Mouse (Mus musculus) B cell, adult 62 days (primary cell): ENCODE data around the gene Olfr965. TPM values are rescaled to one million over a fixed set of nuclear protein-coding genes. Genes with fewer than 3 reads are reported as not detected.

Experiments
- total RNA-seq: library from RNA; stranded (reverse); gene quantifications from 4 replicates; pipeline ENCODE4 v1.2.4, GENCODE M21; 2023

Olfr965 gene
- not detected in 4 replicates for total RNA-seq

GRCm38 (mm10) chr9:39711053-39711452 is at the start of gene Olfr965:
Gene Olfr965 (plus strand): TSS chr9:39711353.

DNA sequence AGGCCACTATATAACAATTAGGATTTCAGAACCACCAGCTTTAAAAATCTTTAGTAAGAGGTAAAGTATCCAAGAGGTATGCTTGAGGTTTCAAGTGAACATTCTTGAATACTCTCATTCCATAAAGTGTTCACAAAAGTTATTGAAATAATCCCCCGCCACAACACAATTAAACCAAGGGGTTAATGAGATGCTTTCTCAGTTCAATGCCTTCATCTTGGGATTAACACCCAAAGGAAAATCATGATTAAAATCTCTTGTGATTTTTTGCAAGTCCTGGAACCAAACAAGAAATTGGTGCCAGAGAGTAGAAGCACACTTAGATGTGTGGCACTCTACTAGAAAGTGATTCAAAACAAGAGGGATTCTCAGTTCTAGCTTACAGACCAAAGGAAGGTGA is 44.2 kb upstream of the Olfr965 start, which contains the start of gene Olfr963:
Olfr963 (plus strand) TSS at position 301 of the 400 bp plus-strand sequence.

GRCm38 (mm10) chr9:39707017-39707416 is 4.1 kb upstream of the Olfr965 start, which contains the start of gene Olfr149:
Gene Olfr149 (minus strand): TSS chr9:39707117.

DNA sequence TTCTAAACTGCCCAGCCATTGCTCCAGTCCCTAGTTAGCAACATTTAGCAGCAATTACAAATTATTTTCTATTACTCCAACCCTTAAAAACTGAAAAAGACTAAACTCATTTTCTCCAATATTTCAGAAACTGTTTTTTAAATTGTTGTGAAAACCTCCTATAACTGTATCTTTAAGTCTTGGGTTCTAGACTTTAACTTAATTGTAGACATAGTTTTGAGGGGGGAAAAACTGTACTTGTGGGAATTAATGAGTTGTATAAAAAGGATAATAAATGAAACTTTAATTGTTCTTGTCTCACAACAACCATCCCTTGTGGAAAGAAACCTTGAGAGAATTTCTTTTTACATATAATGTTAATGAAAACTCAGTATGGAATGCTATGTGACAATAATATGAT is 19.5 kb downstream of the Olfr965 start, which contains the start of gene Olfr150:
Olfr150 (plus strand) TSS at position 301 of the 400 bp plus-strand sequence.

DNA sequence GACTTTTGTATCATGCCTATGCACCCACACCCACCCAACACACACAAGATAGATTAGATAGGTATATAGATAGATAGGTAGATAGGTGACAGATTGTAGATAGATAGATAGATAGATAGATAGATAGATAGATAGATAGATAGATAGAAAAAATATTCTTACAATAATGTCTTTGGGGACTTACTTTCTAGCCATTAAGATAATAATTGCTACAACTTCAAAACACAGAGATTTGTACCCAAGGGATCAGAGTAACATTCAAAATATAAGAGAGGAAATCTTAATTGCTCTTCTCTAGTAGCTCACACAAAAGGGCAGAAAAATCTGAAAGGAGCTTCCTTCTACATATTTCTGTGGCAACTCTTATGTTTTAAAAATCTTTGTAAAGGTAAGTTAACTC is 34.8 kb downstream of the Olfr965 start, which contains the start of gene Olfr967:
Olfr967 (plus strand) TSS at position 301 of the 400 bp plus-strand sequence.

Other genes starting within 250 kb of the Olfr965 start
- not detected in 4 replicates for gene Olfr955, start 239.4 kb upstream of the Olfr965 start, total RNA-seq
- not detected in 4 replicates for gene Olfr44, start 217.4 kb upstream of the Olfr965 start, total RNA-seq
- not detected in 4 replicates for gene Olfr957, start 195.5 kb upstream of the Olfr965 start, total RNA-seq
- not detected in 4 replicates for gene Olfr958, start 157.3 kb upstream of the Olfr965 start, total RNA-seq
- gene Olfr959, start 135.8 kb upstream of the Olfr965 start, total RNA-seq = not detected in 4 replicates
- not detected in 4 replicates for gene AW551984, start 107.0 kb upstream of the Olfr965 start, total RNA-seq
- gene Olfr148, start 100.7 kb upstream of the Olfr965 start, total RNA-seq = not detected in 4 replicates
- not detected in 4 replicates for gene Olfr960, start 90.0 kb upstream of the Olfr965 start, total RNA-seq
- gene Olfr961, start 66.3 kb upstream of the Olfr965 start, total RNA-seq = not detected in 4 replicates
- gene Olfr963, start 44.1 kb upstream of the Olfr965 start, total RNA-seq = not detected in 4 replicates
- gene Olfr149, start 4.2 kb upstream of the Olfr965 start, total RNA-seq = not detected in 4 replicates
- not detected in 4 replicates for gene Olfr150, start 19.6 kb downstream of the Olfr965 start, total RNA-seq
- gene Olfr967, start 34.9 kb downstream of the Olfr965 start, total RNA-seq = not detected in 4 replicates
- not detected in 4 replicates for gene Olfr968, start 71.9 kb downstream of the Olfr965 start, total RNA-seq
- not detected in 4 replicates for gene Olfr969, start 79.6 kb downstream of the Olfr965 start, total RNA-seq
- gene Olfr970, start 97.5 kb downstream of the Olfr965 start, total RNA-seq = not detected in 4 replicates
- gene Olfr971, start 125.5 kb downstream of the Olfr965 start, total RNA-seq = not detected in 4 replicates
- gene Olfr972, start 155.1 kb downstream of the Olfr965 start, total RNA-seq = not detected in 4 replicates
- gene Olfr229, start 196.0 kb downstream of the Olfr965 start, total RNA-seq = not detected in 4 replicates
- not detected in 4 replicates for gene Olfr974, start 226.1 kb downstream of the Olfr965 start, total RNA-seq
- gene Olfr975, start 240.7 kb downstream of the Olfr965 start, total RNA-seq = not detected in 4 replicates
- not detected in 4 replicates for gene Olfr976, start 249.8 kb downstream of the Olfr965 start, total RNA-seq